Mouse (Mus musculus) erythroblast, embryonic 14.5 days (primary cell): ENCODE results near the gene Olfr558.

Source experiments
- GATA1 ChIP-seq: IDR thresholded peaks from 2 replicates; pipeline ENCODE4 v1.6.1; 2012; ENCODE audit warnings: low read length, inconsistent platforms, mixed read lengths
- TAL1 ChIP-seq: IDR thresholded peaks from 3 replicates; pipeline ENCODE4 v1.6.1; 2012; ENCODE audit warnings: low read length, inconsistent platforms, mixed read lengths

DNA sequence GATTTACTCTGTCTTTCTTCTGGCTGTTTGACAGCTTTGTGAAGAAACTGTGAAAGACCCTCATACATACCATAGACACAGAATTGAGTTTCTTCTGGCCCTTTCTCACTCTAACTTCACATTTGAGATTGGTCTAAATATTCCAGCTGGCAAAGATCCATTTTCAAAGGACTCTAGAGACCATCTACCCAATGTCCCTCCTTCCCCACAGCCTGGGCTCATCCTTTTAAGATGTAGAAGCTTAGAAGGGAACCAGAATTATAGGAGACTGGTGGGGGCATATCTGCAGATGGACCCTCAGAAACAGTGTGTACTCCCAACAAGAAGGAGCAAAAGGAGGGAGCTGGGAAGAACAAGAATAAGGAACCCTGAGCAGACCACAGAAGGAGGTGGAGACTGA is at the start of gene Olfr558:
- TF ChIP-seq TAL1 (no peak), GATA1 (no peak)
